Mouse (Mus musculus) stomach, postnatal 0 days (tissue): ENCODE results near the gene Adam22.

ENCODE experiments used
- CTCF ChIP-seq: IDR thresholded peaks from 2 replicates; pipeline ENCODE4 v1.5.1; 2016; ENCODE audit warnings: antibody characterized with exemption, low read depth, mild to moderate bottlenecking, moderate library complexity
- EP300 ChIP-seq: optimal IDR thresholded peaks from 2 replicates; pipeline ENCODE3; 2016; ENCODE audit warnings: antibody characterized with exemption

- no peak for TF ChIP-seq CTCF
- TF ChIP-seq EP300: no peak
These were observed 55.6 kb downstream of the Adam22 start for GRCm38 (mm10) chr5:8312324-8312723.
